Mouse (Mus musculus) monocyte, adult 2 months (primary cell): Measurements from ENCODE around the gene Lnx2.

Experiments
- DNase-seq, 2 experiments: peaks; one replicate each; pipeline ENCODE4 v3.0.0; 2022; ENCODE audit warnings: low spot score in 2 of 2, low read depth in 1 of 2

Gene Lnx2

GRCm38 (mm10) chr5:147020579-147020978 is 55.8 kb downstream of the Lnx2 start:
- no peak for DNase-seq

GRCm38 (mm10) chr5:147018761-147019160 is 57.6 kb downstream of the Lnx2 start:
- DNase-seq = no peak

DNA sequence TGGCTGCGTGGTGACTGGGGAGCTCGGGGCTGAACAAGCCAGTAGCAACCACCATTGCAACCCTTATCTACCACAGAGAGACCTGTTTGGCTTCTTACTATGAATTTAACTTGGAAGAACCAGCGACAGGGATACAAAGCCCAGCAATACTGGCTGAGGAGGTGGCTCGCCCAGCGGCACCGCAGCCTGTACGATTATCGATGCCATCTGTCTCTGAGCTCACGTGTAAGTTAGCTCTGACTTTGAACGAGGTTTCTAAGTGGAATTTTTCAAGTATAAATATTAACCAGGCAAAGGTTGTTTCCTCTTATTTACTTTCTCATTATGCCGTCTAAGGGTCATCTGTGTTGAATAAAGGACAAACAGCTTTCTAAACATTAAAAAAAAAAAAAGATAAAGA is 58.9 kb downstream of the Lnx2 start:
- no peak for DNase-seq

DNA sequence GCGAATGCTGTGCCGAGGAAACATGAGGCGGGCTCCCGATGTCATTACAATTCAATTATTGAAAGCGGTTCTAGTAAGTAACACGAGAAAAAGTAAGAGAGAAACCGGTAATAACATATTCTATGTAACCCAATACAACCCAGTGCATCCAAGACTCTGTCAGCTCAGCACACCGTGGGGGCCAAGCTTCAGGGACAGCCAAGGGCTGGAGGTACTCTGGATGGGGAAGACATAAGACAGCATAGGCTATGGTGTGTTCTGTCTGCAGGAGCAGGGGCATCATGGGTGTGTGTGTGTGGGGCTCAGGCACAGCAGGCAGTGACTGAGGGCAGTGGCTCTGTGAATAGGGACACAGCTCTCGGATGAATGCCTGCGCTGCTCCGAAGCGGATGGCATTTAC is 59.8 kb downstream of the Lnx2 start:
- DNase-seq = no peak

DNA sequence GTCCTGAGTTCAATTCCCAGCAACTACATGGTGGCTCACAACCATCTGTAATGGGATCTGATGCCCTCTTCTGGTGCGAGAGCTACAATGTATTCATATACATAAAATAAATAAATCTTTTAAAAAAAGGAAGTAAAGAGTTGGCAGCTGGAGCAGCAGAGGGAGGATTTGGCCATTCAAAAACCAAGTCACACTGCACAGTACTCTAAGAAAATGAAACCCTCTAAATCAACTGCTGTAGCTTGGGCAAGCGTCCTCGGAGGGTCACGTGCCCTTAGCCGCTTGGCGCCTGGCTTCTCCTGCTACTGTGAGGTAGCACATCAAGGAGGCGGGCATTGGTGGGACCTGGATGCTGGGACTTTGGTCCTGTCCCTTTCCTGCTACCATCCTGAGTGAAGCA is 61.2 kb downstream of the Lnx2 start:
- DNase-seq = no peak

- no peak for DNase-seq
Observed at GRCm38 (mm10) chr5:147013845-147014244, 62.5 kb downstream of the Lnx2 start.

DNA sequence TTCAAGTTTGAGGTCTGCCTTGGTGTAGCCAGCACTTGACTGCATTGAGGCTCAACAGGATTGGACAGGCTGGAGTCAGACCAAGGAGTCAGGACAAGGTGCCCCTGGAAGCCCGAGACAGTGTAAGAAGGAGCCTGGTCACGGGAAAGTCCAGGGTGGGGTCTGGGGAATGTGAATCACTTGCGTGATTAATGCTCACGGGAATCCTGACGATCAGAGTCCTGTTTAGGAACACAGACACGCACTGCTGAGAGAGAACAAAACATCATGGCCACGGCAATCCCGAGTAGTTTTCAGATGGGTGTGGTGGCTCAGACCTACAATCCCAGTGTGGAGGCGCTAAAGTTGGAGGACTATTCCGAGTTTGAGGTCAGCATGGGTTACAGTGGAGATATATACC is 65.1 kb downstream of the Lnx2 start:
- DNase-seq = no peak

DNA sequence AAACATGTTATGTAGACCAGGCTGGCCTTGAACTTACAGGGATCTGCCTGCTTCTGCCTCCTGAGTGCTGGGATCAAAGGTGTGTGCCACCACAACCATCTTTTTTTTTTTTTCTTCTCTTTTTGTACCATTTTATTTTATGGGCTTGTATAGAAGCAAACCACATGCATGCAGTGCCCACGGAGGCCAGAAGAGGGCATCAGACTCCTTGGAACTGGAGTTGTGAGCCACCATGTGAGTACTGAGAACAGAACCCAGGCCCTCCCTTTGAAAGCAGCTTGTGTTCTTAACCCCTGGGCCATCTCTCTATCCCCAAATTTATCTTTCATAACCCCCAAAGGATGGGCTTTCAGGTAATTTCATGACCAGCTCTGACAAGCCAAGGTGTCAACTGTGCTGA is 73.1 kb downstream of the Lnx2 start:
- no peak for DNase-seq

- DNase-seq = no peak
Observed at GRCm38 (mm10) chr5:147001312-147001711, 75.1 kb downstream of the Lnx2 start.

DNA sequence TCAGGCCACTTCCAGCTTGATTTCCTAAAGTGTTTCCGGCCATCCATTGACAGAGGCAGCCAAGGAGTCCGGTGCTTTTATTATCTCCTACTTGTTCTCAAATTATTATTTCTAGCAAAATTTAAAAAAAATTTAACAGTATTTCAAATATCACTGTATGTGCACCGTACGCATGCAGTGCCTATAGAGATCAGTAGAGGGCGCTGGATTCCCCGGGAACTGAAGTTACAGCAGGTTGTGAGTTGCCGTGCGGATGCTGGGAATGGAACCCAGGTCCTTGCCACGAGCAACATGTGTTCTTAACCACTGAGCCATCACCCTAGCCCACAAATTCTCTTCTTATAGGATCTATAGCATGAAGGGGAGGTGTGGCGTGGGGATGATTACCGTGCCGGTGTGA is 77.6 kb downstream of the Lnx2 start:
- no peak for DNase-seq

GRCm38 (mm10) chr5:146996812-146997211 is 79.6 kb downstream of the Lnx2 start:
- DNase-seq = no peak

- DNase-seq = no peak
Observed at GRCm38 (mm10) chr5:146994973-146995372, 81.4 kb downstream of the Lnx2 start.

DNA sequence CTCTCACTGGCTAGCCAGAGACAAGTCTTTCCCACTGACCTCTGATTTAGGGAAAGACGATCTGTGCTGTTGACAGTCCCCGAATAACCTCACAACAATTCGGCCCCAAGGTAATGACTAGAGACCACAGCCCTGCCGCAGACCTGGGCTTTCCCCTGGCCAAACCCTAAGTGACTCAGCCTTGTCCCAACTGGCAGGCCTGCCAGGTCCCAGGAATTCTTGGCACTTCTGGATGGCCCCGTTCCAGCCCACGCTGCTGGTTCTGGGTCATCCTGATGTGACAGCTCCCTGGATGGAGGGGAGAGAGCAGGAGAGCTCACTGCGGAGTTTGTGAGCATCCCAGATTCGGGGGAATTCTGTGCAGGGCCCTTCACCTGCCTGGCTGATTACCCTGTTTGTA is 82.9 kb downstream of the Lnx2 start:
- no peak for DNase-seq

GRCm38 (mm10) chr5:146989051-146989450 is 87.3 kb downstream of the Lnx2 start:
- DNase-seq = no peak

- DNase-seq = no peak
Observed at GRCm38 (mm10) chr5:146987588-146987987, 88.8 kb downstream of the Lnx2 start.

DNA sequence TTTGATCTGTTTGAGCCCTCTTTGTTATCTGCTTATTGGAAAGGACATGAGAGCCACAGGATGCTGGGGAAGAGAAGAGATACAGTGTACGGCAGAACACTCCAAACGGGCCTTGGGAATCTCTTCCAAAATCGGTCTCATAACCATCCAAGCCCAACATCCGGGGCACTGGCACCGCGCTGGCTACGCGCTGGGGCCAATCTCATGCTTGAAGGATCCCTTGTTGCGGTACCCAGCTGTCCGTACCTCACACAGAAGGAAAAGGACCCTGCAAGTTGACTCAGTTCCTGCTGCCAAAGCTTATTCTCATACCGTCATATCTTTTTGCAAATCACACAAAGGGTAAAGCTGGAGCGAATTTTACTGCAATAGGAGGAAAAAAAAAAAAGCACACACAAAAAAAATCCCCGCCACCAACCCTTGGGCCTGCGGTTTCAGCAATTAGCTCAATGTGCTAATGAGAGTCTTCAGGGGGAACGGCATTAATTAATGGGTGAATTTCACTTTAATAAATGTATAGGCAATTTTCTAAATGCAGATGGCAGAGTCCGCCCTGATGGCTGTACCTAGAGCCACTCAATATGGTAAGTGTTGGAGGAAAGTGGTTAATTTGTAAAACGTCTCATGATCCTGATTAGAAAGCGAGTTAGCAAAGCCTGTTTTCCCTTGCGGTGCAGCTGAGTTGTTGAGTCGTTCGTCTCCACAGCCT is 90.5 kb downstream of the Lnx2 start:
- no peak for DNase-seq

DNA sequence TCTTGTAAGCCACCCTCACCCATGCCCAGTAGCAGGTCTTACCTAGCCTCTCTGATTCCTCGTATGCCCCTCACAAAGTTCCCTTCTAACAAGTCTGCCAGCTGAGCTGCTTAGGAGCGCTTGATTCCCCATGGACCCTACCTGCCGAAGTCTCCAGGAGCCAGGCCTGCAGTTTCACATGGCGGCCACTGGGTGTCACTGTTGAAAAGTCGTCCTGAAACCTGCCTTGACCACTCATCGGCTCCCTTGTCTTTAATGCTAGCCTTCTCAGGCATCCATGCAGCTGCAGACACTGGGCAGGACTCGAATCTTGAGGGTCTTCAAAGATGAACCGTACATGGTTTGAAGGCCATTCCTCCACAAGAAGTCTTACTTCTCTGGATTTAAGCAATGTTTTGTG is 93.2 kb downstream of the Lnx2 start:
- DNase-seq = no peak

- no peak for DNase-seq
Observed at GRCm38 (mm10) chr5:146981376-146981775, 95.0 kb downstream of the Lnx2 start.

- no peak for DNase-seq
Observed at GRCm38 (mm10) chr5:146974781-146975123, 101.6 kb downstream of the Lnx2 start.

DNA sequence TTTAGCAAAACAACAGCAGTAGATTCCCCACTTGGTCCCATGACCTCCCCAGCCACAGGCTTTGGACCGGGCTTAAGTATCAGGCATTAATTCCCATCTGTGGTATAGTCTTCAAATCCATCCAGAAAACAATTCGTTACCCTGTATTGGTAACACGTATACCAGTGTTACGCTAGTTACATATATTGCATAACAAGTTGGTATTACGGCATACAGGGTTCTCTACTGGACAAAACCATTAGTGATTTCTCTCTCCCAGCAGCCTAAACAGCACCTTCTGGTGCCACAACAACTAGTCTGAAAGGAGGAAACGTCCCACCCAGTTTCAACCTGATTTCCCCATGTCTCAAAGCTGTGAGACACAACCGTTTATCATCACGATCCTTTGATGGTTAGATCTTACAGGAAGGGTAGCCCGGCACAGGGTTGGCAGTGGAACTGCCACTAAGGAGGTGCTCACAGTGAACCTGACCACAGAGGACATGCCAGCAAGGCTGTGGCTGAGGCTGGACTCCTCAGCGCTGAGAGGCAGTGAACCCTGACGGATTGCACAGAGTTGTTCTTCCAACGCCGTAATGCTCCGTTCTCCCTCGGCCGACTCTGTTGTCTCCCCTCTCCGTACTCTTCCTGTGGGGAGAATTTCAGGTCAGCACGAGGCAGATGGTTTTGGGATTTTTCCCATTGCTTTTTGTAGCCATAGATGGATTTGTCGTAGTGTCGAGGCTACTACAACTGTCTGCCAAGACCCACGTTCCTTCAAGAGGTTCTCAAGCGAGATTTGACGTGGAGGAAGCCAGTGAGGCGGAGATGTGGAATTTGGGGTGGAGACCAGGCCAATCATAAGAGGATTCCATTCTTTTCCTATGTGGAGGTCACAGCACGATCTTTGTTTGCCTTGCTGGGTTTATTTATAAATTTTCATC is 102.3 kb downstream of the Lnx2 start:
- no peak for DNase-seq

DNA sequence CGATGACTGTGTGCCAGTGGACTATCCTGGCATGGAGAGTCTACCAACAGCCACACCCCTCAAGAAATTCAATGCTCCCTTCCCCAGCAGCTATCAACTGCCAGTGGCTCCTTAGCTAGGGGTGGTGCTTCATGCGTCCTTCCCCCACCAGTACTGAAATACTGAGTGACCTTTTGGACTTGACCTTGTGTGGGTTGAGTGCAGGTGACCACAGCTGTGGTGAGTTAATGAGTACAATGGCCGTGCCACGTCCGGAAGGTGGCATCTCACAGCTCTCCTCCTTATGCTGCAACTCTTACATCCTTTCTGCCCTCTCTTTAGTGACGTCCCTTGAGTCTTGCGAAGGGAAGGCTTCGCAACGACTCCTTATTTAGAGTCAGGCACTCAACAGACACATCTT is 103.0 kb downstream of the Lnx2 start:
- DNase-seq = no peak

DNA sequence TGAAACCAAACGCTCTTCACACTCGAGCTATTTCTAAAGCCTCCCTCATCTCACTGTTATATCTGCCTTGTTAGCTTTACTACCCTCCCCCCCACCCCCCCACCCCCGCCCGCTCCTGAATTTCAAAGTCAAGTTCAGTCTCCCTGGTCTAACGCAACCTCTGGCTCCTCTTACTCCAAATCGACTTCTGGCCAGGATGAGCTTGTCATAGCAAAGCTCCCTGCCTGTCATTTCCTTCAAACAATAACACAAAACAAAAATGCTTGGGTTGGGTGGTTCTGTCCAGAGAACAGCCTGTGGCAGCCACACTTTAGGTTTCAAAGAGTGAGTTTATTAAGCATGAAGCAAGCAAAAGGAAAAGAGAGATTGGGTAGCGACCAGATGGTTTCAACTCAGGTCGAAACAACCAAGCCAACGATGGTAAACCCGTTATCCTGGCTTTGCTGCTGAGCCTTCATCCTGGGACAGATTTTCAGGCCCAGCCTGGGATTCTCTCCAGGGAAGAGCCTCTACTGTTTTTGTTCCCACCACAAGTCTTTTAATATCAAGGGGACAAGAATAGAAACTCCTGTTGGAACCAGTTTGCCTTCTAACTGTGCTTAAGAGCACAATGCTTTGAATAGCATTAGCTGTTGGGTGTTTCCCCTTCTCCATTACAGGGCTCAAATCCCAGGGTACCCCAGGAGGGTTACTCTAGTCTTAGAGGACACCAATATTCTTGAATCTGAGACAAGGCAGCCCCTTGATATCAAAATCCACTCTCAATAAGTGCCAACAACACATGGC is 104.4 kb downstream of the Lnx2 start:
- no peak for DNase-seq
